18 mouse cellular contexts compared by ENCODE assay signal in the genomic region with DNA sequence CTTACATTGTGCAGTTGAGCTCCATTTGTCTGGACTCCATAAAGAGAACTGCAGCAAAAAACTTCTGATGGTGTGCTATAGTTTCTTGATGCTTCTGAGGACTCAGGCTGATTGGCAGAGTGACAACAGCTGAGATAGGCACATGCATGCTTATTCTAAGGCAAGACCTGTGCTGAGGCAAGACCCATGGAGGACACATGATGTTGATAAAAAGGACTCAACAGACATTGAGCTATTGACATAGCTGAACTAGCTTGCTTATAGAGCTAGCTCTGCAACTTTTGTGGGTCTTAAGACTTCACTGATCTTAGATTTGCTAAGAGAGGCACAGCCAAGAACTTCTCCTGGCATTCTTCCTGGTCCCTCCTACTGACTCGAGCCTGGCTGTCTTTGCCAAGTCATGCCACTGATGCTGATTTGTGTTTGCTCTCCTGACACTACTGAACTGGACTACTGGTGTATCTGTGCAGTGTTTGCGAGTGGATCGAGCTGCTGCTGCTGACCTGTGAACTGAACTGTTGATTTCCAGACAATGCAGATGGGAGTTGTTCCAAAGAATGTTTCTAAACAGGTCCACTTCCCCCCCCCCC.
DNase-seq lines count a peak whose midpoint lies in the region; ATAC-seq lines count a peak whose summit lies in the region.
"Had no signal": no experiment of that assay in that cellular context is flagged by ENCODE, and none has a peak within 500 bp of the region (broad histone marks: within the 10 kb centered on the region; RNA-seq: fewer than 3 reads in every experiment).

No protein-coding gene starts in this region.

- no peak overlapping the region for H3K4me3 ChIP-seq in kidney, embryonic 14.5 days (ENCODE audit: low read length)
- H3K4me3 ChIP-seq in embryonic facial prominence, embryonic 10.5 days = no peak overlapping the region
- H3K4me3 ChIP-seq: heart, adult 2 months; hindbrain, embryonic 10.5 days; liver, embryonic 13.5 days had no signal

- H3K27ac ChIP-seq in kidney, embryonic 14.5 days (ENCODE audit: low read depth, low read length) = no peak overlapping the region
- H3K27ac ChIP-seq in embryonic facial prominence, embryonic 10.5 days (replicated peaks) = no peak overlapping the region
- H3K27ac ChIP-seq: heart, adult 2 months; hindbrain, embryonic 10.5 days; hindbrain, postnatal 0 days; kidney, postnatal 0 days; liver, embryonic 13.5 days had no signal

- 87% methylated on average over 3 of the region's 3 CpGs for WGBS in kidney, embryonic 14.5 days
- 86% methylated on average over 3 of the region's 3 CpGs for WGBS in embryonic facial prominence, embryonic 10.5 days

- H3K9me3 ChIP-seq in kidney, embryonic 14.5 days (ENCODE audit: control insufficient read depth, low read length) = no peaks in the 10 kb centered on the region
- H3K9me3 ChIP-seq in embryonic facial prominence, embryonic 10.5 days = no peaks in the 10 kb centered on the region
- H3K9me3 ChIP-seq: liver, embryonic 13.5 days had no signal

- no peak for ATAC-seq in kidney, embryonic 14.5 days (ENCODE audit: low FRiP score, low TSS enrichment)
- ATAC-seq: forebrain, embryonic 14.5 days; hindbrain, postnatal 0 days had no signal

- no peaks in the 10 kb centered on the region for H3K4me1 ChIP-seq in kidney, embryonic 14.5 days (ENCODE audit: control insufficient read depth, insufficient read depth, low read length)
- H3K4me1 ChIP-seq in embryonic facial prominence, embryonic 10.5 days = no peaks in the 10 kb centered on the region
- H3K4me1 ChIP-seq: hindbrain, embryonic 10.5 days; liver, embryonic 13.5 days had no signal

- H3K36me3 ChIP-seq in kidney, embryonic 14.5 days (ENCODE audit: control insufficient read depth, insufficient read depth, low read length) = no peaks in the 10 kb centered on the region
- H3K36me3 ChIP-seq in embryonic facial prominence, embryonic 10.5 days (replicated peaks) = no peaks in the 10 kb centered on the region
- H3K36me3 ChIP-seq: hindbrain, embryonic 10.5 days; liver, embryonic 13.5 days had no signal

- H3K27me3 ChIP-seq in kidney, embryonic 14.5 days (ENCODE audit: control insufficient read depth, insufficient read depth, low read length) = no peaks in the 10 kb centered on the region
- H3K27me3 ChIP-seq in embryonic facial prominence, embryonic 10.5 days (replicated peaks; ENCODE audit: low read depth, poor library complexity, severe bottlenecking) = no peaks in the 10 kb centered on the region
- H3K27me3 ChIP-seq: liver, embryonic 13.5 days had no signal

- H3K4me2 ChIP-seq in kidney, embryonic 14.5 days (replicated peaks; ENCODE audit: low read depth, low read length) = no peak overlapping the region
- H3K4me2 ChIP-seq: liver, embryonic 13.5 days; midbrain, embryonic 11.5 days had no signal

- no peak overlapping the region for H3K9ac ChIP-seq in kidney, embryonic 14.5 days (ENCODE audit: low read depth, low read length)
- H3K9ac ChIP-seq: liver, embryonic 13.5 days had no signal

- DNase-seq in kidney, adult 8-10 months = peak; percentile 15 to 38
- peak; percentile 3 for DNase-seq in A20 (ENCODE audit: low read depth, low spot score)
- peak; percentile 72 for DNase-seq in adipocyte (ENCODE audit: low spot score)
- DNase-seq in lung, postnatal 25 days (ENCODE audit: low spot score) = peak; percentile 21
- DNase-seq in embryonic facial prominence, embryonic 10.5 days (ENCODE audit: low spot score) = no peak
- DNase-seq in spleen, postnatal 14 days (ENCODE audit: low spot score in 2 of 2) = no peak
- DNase-seq: cerebellum, adult 9-10 months; gastrocnemius, postnatal 10 days; heart, adult 2 months; liver, embryonic 13.5 days; retina, postnatal 1 day; right cerebral cortex, postnatal 4 days had no signal

Comparison
In these comparisons a context has a peak if more than half of its experiments do, and no peak if none do; other contexts are left out.
1. DNase-seq: peak in kidney, adult 8-10 months (2 of 2), A20 (single experiment), adipocyte (single experiment) and lung, postnatal 25 days (single experiment); none in embryonic facial prominence, embryonic 10.5 days (single experiment) and spleen, postnatal 14 days (0 of 2).